Mouse (Mus musculus) stomach, postnatal 0 days (tissue): ENCODE measurements around the gene Ugt1a1. TPM values are rescaled to one million over a fixed set of nuclear protein-coding genes. Genes with fewer than 3 reads are reported as not detected.

Experiments
- ATAC-seq: fragments of 200-750 bp; cut with Nextera tagmentation; 2 replicates; pipeline ENCODE4 v1.8.0; 2017; ENCODE audit not compliant: low FRiP score, low TSS enrichment
- DNase-seq: peaks from one replicate; pipeline ENCODE4 v3.0.0-alpha.2; 2016; ENCODE audit warnings: low spot score
- H3K27ac ChIP-seq: fragments of 300-500 bp; sonication (generic); replicated peaks from 2 replicates; pipeline ENCODE4 v1.5.1; 2014; ENCODE audit warnings: mild to moderate bottlenecking, control low read depth
- H3K27me3 ChIP-seq: fragments of 300-500 bp; sonication (generic); 2 replicates; pipeline ENCODE4 v1.6.1; 2014; ENCODE audit warnings: low read length; ENCODE audit not compliant: control insufficient read depth, insufficient read depth
- H3K36me3 ChIP-seq: fragments of 300-500 bp; sonication (generic); 2 replicates; pipeline ENCODE4 v1.6.1; 2014; ENCODE audit warnings: low read length, mixed read lengths; ENCODE audit not compliant: control insufficient read depth, insufficient read depth
- H3K4me1 ChIP-seq: fragments of 300-500 bp; sonication (generic); replicated peaks from 2 replicates; pipeline ENCODE4 v1.6.1; 2014; ENCODE audit warnings: antibody characterized with exemption; ENCODE audit not compliant: control insufficient read depth, insufficient read depth
- H3K4me2 ChIP-seq: fragments of 300-500 bp; sonication (generic); replicated peaks from 2 replicates; pipeline ENCODE4 v1.6.1; 2014; ENCODE audit warnings: low read depth, mild to moderate bottlenecking, control low read depth, moderate library complexity
- H3K4me3 ChIP-seq: fragments of 300-500 bp; sonication (generic); 2 replicates; pipeline ENCODE4 v1.5.1; 2014; ENCODE audit warnings: low read depth, low read length, control low read depth
- H3K9ac ChIP-seq: fragments of 300-500 bp; sonication (generic); 2 replicates; pipeline ENCODE4 v1.6.1; 2014; ENCODE audit warnings: mild to moderate bottlenecking, low read length, control low read depth, mixed read lengths
- H3K9me3 ChIP-seq: fragments of 300-500 bp; sonication (generic); 2 replicates; pipeline ENCODE4 v1.6.1; 2016; ENCODE audit warnings: low read length; ENCODE audit not compliant: control insufficient read depth
- CTCF ChIP-seq: IDR thresholded peaks from 2 replicates; pipeline ENCODE4 v1.5.1; 2016; ENCODE audit warnings: antibody characterized with exemption, low read depth, mild to moderate bottlenecking, moderate library complexity
- EP300 ChIP-seq: optimal IDR thresholded peaks from 2 replicates; pipeline ENCODE3; 2016; ENCODE audit warnings: antibody characterized with exemption
- WGBS: fragments of 180-500 bp; shearing (Covaris S2); extraction: QIAGEN DNeasy Blood & Tissue Kit; methylation state at CpG from one replicate; pipeline ENCODE4 v1.1.7; 2014; 5-methylcytosine and 5-hydroxymethylcytosine counted together
- polyA plus RNA-seq: library from polyadenylated mRNA; unstranded; fragments of >200 nt; fragmentation: Nextera tagmentation; extraction: Ambion mirVana; gene quantifications from 2 replicates; pipeline ENCODE4 v1.2.1, GENCODE M21; 2015

Ugt1a1 gene
- polyA plus RNA-seq, 1 experiment from 2014 or later, result 24.8 TPM

DNA sequence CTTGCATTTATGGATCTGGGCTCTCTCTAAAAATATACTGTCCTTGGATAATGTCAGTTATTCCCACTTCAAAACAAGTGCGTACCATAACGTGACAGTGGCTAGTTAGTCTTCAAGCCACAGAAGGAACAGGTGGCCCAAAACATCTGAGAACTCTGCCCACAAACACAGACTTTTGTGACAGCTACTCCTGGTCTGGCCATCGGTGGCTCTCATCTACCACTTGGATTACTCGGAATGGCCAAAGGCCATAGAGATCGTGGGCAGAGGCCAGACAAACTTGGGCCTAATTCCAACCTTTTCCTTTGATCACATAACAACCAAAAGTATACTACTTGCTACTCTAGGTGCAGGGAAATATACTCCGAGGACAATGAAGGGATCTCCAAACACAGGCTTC is 56.3 kb downstream of the Ugt1a1 start:
- Histone ChIP-seq H3K36me3 (peaks cover 84% of the 10 kb centered on the region), H3K9me3 (no peaks in the 10 kb centered on the region), H3K4me1 (no peaks in the 10 kb centered on the region), H3K4me2 (no peak overlapping the region), H3K27ac (no peak overlapping the region), H3K4me3 (no peak overlapping the region), H3K9ac (no peak overlapping the region), H3K27me3 (no peaks in the 10 kb centered on the region)
- TF ChIP-seq EP300 (no peak), CTCF (no peak)
- 86% methylated on average over 6 of the region's 6 CpGs for WGBS
- DNase-seq, result no peak
- no peak; the same call in 1 of the 2 replicates for ATAC-seq

Other genes with a start within 250 kb of the Ugt1a1 start
- gene Usp40, start 203.4 kb upstream of the Ugt1a1 start, polyA plus RNA-seq, result 10.4 and 10.7 TPM in 2 replicates
- not detected in 2 replicates for gene Ugt1a10, start 156.6 kb upstream of the Ugt1a1 start, polyA plus RNA-seq
- 0.65 and 1.4 TPM in 2 replicates for gene Ugt1a9, start 141.2 kb upstream of the Ugt1a1 start, polyA plus RNA-seq
- not detected in 2 replicates for gene Ugt1a8, start 124.1 kb upstream of the Ugt1a1 start, polyA plus RNA-seq
- 33.9 and 40.4 TPM in 2 replicates for gene Ugt1a7c, start 116.9 kb upstream of the Ugt1a1 start, polyA plus RNA-seq
- 5.2 and 6.7 TPM in 2 replicates for gene Ugt1a6b, start 108.7 kb upstream of the Ugt1a1 start, polyA plus RNA-seq
- 56.5 and 65.8 TPM in 2 replicates for gene Ugt1a6a, start 77.2 kb upstream of the Ugt1a1 start, polyA plus RNA-seq
- gene Ugt1a5, start 45.9 kb upstream of the Ugt1a1 start, polyA plus RNA-seq, result not detected in 2 replicates
- 0.12 TPM in 1 of 2 replicates, not detected in the other for gene Ugt1a2, start 11.4 kb upstream of the Ugt1a1 start, polyA plus RNA-seq
- gene Dnajb3, start 6.2 kb upstream of the Ugt1a1 start, polyA plus RNA-seq, result 7.2 and 8.2 TPM in 2 replicates
- 0.54 and 0.84 TPM in 2 replicates for gene Mroh2a, start 15.0 kb downstream of the Ugt1a1 start, polyA plus RNA-seq
- gene Hjurp, start 65.7 kb downstream of the Ugt1a1 start, polyA plus RNA-seq, result 30.0 and 34.1 TPM in 2 replicates
- 0.02 and 0.06 TPM in 2 replicates for gene Trpm8, start 65.7 kb downstream of the Ugt1a1 start, polyA plus RNA-seq
- 0.93 and 1.8 TPM in 2 replicates for gene Spp2, start 195.0 kb downstream of the Ugt1a1 start, polyA plus RNA-seq